Mouse (Mus musculus): ENCODE results near the gene Ctf1.
"Not testable (repeated sequence)": the region's sequence is repeated elsewhere in the genome, so short reads cannot be mapped to it uniquely, and the experiment has no call there.

DNA sequence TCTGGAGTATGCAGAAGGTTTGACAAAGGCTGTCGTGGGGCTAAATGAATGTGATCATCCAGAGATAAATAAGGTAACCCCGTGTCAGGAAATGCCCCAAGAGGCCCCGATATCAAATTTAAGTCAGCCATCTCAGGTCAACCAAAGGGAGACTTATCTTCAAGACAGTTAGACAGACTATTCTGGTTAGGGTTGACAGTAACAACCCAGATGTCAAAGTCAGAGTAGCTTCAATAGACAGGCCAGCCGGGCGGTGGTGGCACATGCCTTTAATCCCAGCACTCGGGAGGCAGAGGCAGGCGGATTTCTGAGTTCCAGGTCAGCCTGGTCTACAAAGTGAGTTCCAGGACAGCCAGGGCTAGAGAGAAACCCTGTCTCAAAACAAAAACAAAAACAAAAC lies 18.8 kb upstream of the Ctf1 start:
- not testable (repeated sequence) for TF ChIP-seq HCFC1 (IDR thresholded peaks at IDR 0.05; ENCODE audit: borderline replicate concordance, insufficient read depth, low read length); MAFK (IDR thresholded peaks at IDR 0.05; ENCODE audit: insufficient read depth, low read depth, low read length); CHD2 (IDR thresholded peaks at IDR 0.05; ENCODE audit: low read depth, low read length)
